Mouse (Mus musculus) intestine, postnatal 0 days (tissue): Measurements from ENCODE around the gene Grasp. TPM values are rescaled to one million over a fixed set of nuclear protein-coding genes. Genes with fewer than 3 reads are reported as not detected.

Source experiments
- ATAC-seq: fragments of 200-750 bp; cut with Nextera tagmentation; 2 replicates; pipeline ENCODE4 v1.8.0; 2017; ENCODE audit warnings: mild to moderate bottlenecking, moderate TSS enrichment, moderate library complexity
- H3K27ac ChIP-seq: fragments of 300-500 bp; sonication (generic); 2 replicates; pipeline ENCODE4 v1.5.1; 2014; ENCODE audit warnings: mild to moderate bottlenecking, low read depth, low read length, moderate library complexity
- H3K27me3 ChIP-seq: fragments of 300-500 bp; sonication (generic); replicated peaks from 2 replicates; pipeline ENCODE4 v1.6.1; 2014; ENCODE audit warnings: low read length, mixed read lengths; ENCODE audit not compliant: control insufficient read depth, insufficient read depth
- H3K36me3 ChIP-seq: fragments of 300-500 bp; sonication (generic); 2 replicates; pipeline ENCODE4 v1.6.1; 2014; ENCODE audit warnings: mild to moderate bottlenecking, moderate library complexity; ENCODE audit not compliant: control insufficient read depth, insufficient read depth
- H3K4me1 ChIP-seq: fragments of 300-500 bp; sonication (generic); replicated peaks from 2 replicates; pipeline ENCODE4 v1.6.1; 2014; ENCODE audit warnings: antibody characterized with exemption, low read length, mixed read lengths; ENCODE audit not compliant: control insufficient read depth, insufficient read depth
- H3K4me2 ChIP-seq: fragments of 300-500 bp; sonication (generic); replicated peaks from 2 replicates; pipeline ENCODE4 v1.6.1; 2014; ENCODE audit warnings: low read depth, mild to moderate bottlenecking, moderate library complexity
- H3K4me3 ChIP-seq: fragments of 300-500 bp; sonication (generic); 2 replicates; pipeline ENCODE4 v1.5.1; 2014; ENCODE audit warnings: low read depth, low read length
- H3K9ac ChIP-seq: fragments of 300-500 bp; sonication (generic); 2 replicates; pipeline ENCODE4 v1.6.1; 2014; ENCODE audit warnings: mild to moderate bottlenecking, low read depth, low read length
- H3K9me3 ChIP-seq: fragments of 300-500 bp; sonication (generic); 2 replicates; pipeline ENCODE4 v1.6.1; 2016; ENCODE audit warnings: mixed run types; ENCODE audit not compliant: control insufficient read depth
- CTCF ChIP-seq: sonication (generic); IDR thresholded peaks from 2 replicates; pipeline ENCODE4 v1.5.1; 2016; ENCODE audit warnings: low read depth, mild to moderate bottlenecking, control low read depth, antibody characterized with exemption, moderate library complexity
- WGBS: fragments of 180-500 bp; shearing (Covaris S2); extraction: QIAGEN DNeasy Blood & Tissue Kit; methylation state at CpG from one replicate; pipeline ENCODE4 v1.1.7; 2014; 5-methylcytosine and 5-hydroxymethylcytosine counted together
- polyA plus RNA-seq: library from polyadenylated mRNA; unstranded; fragments of >200 nt; fragmentation: Nextera tagmentation; extraction: Ambion mirVana; gene quantifications from 2 replicates; pipeline ENCODE4 v1.2.1, GENCODE M21; 2015

The Grasp gene
- polyA plus RNA-seq, 1 experiment from 2014 or later: 2.0 TPM

- no peak for TF ChIP-seq CTCF
- WGBS: 74% methylated on average over 7 of the region's 7 CpGs
- H3K36me3 ChIP-seq: peaks cover 31% of the 10 kb centered on the region; the same call in 1 of the 2 replicates
- H3K4me3 ChIP-seq: no peak overlapping the region
- H3K27me3 ChIP-seq: no peaks in the 10 kb centered on the region
- H3K4me1 ChIP-seq: peaks cover 9% of the 10 kb centered on the region
- no peak overlapping the region for H3K9ac ChIP-seq
- ATAC-seq: no peak
- no peak overlapping the region for H3K4me2 ChIP-seq
- H3K27ac ChIP-seq: no peak overlapping the region
- no peaks in the 10 kb centered on the region for H3K9me3 ChIP-seq
Observed at GRCm38 (mm10) chr15:101192651-101193050, 31.3 kb upstream of the Grasp start.

DNA sequence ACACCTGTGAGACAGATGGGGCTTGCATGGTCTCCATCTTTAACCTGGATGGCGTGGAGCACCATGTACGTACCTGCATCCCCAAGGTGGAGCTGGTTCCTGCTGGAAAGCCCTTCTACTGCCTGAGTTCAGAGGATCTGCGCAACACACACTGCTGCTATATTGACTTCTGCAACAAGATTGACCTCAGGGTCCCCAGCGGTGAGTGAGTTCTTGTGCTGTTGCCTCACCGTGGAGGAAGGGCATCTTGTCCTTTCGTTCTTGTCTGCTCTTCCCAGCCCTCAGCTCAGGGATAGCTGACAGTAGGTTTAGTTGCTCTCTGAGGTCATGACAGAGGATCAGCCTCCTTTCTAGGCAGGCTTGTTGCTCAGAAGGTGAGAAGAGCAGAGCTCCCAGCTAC lies 30.0 kb upstream of the Grasp start:
- Histone ChIP-seq H3K4me1 (peaks cover 9% of the 10 kb centered on the region), H3K9ac (no peak overlapping the region), H3K36me3 (peaks cover 35% of the 10 kb centered on the region), H3K27ac (peak overlapping the region; percentile 78), H3K4me3 (no peak overlapping the region), H3K27me3 (no peaks in the 10 kb centered on the region), H3K4me2 (no peak overlapping the region), H3K9me3 (no peaks in the 10 kb centered on the region)
- ATAC-seq: no peak
- TF ChIP-seq CTCF: no peak
- WGBS: 70% methylated on average over 6 of the region's 6 CpGs

GRCm38 (mm10) chr15:101194951-101195823 lies 28.8 kb upstream of the Grasp start:
- H3K4me2 ChIP-seq: no peak overlapping the region
- no peaks in the 10 kb centered on the region for H3K9me3 ChIP-seq
- H3K4me3 ChIP-seq: no peak overlapping the region
- WGBS: 59% methylated on average over 16 of the region's 16 CpGs
- peaks cover 46% of the 10 kb centered on the region for H3K36me3 ChIP-seq
- peak; percentile 61 for ATAC-seq
- no peak overlapping the region for H3K9ac ChIP-seq
- H3K4me1 ChIP-seq: peaks cover 5% of the 10 kb centered on the region
- H3K27me3 ChIP-seq: no peaks in the 10 kb centered on the region
- no peak for TF ChIP-seq CTCF
- peak overlapping the region; percentile 78 for H3K27ac ChIP-seq

DNA sequence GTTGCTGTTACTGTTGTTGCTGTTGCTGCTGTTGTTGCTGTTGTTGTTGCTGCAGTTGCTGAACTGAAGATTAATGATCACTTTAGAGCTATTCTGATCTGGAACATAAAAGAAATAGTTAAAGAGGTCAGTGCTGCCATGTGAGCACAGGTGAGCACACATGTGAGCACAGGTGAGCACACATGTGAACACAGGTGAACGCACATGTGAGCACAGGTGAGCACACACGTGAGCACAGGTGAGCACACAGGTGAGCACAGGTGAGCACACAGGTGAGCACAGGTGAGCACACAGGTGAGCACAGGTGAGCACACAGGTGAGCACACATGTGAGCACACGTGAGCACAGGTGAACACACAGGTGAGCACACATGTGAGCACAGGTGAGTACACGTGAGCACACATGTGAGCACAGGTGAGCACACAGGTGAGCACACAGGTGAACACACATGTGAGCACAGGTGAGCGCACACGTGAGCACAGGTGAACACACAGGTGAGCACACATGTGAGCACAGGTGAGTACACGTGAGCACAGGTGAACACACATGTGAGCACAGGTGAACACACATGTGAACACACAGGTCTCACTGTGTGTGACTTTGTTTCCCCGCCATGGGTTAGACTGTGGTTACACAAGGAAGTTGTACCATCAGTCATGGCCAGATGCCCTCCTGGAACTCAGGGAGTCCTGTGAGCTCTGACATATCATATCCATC lies 27.8 kb upstream of the Grasp start:
- peaks cover 57% of the 10 kb centered on the region for H3K36me3 ChIP-seq

GRCm38 (mm10) chr15:101196961-101197360 lies 27.0 kb upstream of the Grasp start:
- no peaks in the 10 kb centered on the region; the same call in none of the 2 replicates for H3K4me1 ChIP-seq
- H3K27me3 ChIP-seq: no peaks in the 10 kb centered on the region
- no peak for ATAC-seq
- H3K9ac ChIP-seq: no peak overlapping the region
- TF ChIP-seq CTCF: no peak
- no peak overlapping the region for H3K4me3 ChIP-seq
- H3K36me3 ChIP-seq: peaks cover 64% of the 10 kb centered on the region
- no peaks in the 10 kb centered on the region for H3K9me3 ChIP-seq
- H3K27ac ChIP-seq: no peak overlapping the region
- no peak overlapping the region for H3K4me2 ChIP-seq

More for the DNA sequence above, 27.8 kb upstream of the Grasp start:
- Histone ChIP-seq H3K4me2 (no peak overlapping the region), H3K4me3 (no peak overlapping the region), H3K4me1 (peaks cover 5% of the 10 kb centered on the region), H3K27me3 (no peaks in the 10 kb centered on the region), H3K9ac (no peak overlapping the region), H3K27ac (peak overlapping the region; percentile 78), H3K9me3 (no peaks in the 10 kb centered on the region)
- no peak for TF ChIP-seq CTCF
- WGBS: 90% methylated on average over 8 of the region's 8 CpGs
- no peak for ATAC-seq

DNA sequence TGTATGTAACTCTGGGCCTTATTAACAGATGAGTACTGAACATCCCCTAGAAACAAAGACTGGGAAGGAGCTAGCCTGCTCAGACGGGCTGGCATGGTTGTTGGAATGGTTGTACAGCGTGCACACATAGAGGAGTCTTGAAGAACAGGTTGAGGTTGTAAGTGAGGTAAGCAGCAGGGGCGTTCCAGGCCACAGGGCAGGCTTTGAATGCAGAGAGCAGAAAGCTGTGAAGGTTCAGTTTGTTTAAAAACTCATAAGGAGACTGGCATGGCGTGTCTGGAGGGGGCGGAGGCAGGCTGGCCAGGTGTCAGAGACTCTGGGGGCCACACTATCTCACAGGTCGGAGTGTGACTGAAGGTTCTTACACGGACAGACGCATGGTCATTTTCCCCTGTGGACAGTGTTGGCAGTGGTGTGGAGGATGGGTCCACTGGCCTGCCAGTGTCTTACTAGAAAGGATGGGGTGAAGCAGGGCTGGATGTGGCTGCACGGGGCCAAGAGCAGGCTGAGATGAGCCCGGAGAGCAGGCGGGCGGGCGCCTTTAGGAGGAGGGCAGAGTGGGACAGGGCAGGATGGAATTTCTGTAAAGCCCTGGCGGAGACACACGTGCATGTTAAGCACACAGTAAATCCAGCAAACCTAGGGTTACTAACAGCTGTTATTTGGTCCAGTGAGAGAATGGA lies 26.4 kb upstream of the Grasp start:
- 86% methylated on average over 15 of the region's 15 CpGs for WGBS
- no peak for TF ChIP-seq CTCF
- Histone ChIP-seq H3K9me3 (no peaks in the 10 kb centered on the region), H3K4me3 (no peak overlapping the region), H3K27ac (no peak overlapping the region), H3K36me3 (peaks cover 71% of the 10 kb centered on the region), H3K4me2 (no peak overlapping the region), H3K4me1 (no peaks in the 10 kb centered on the region; the same call in none of the 2 replicates), H3K9ac (no peak overlapping the region), H3K27me3 (no peaks in the 10 kb centered on the region)
- no peak for ATAC-seq
